Mouse (Mus musculus) G1E (cell line): ENCODE data around the gene Serhl.

Experiments
- CTCF ChIP-seq: IDR thresholded peaks from 2 replicates; pipeline ENCODE4 v1.5.1; 2012; ENCODE audit warnings: low read depth, low read length, inconsistent platforms, mixed read lengths
- GATA2 ChIP-seq: IDR thresholded peaks from 2 replicates; pipeline ENCODE4 v1.6.1; 2012; ENCODE audit warnings: low read depth, low read length, inconsistent platforms, borderline replicate concordance

DNA sequence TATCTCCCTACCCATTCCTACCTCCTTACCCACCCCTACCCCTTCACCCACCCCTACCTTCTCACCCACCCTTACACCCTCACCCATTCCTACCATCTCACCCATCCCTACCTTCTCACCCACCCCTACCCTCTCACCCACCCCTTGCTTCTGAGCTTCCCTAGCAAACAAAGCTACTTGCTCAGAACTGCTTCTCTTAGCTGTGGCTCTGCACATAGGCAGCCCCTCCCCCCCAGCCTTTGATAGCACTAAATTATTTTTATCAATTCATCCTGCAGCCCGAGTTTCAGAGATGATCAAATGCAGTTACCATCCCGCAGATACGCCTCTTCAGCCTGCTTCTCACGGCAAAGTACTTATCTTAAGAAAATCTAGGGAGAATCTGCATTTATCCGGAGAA, 5.8 kb upstream of the Serhl start:
- TF ChIP-seq CTCF (no peak), GATA2 (no peak)
